Mouse (Mus musculus) cerebellum, adult 2 months (tissue): ENCODE data around the gene Acad8.

Source experiments
- CTCF ChIP-seq: fragments of 200-500 bp; IDR thresholded peaks from 2 replicates; pipeline ENCODE4 v1.5.1; 2011; ENCODE audit warnings: low read depth, mild to moderate bottlenecking, control low read depth, low read length, moderate library complexity, borderline replicate concordance; ENCODE audit not compliant: insufficient read depth
- POLR2A ChIP-seq: fragments of 200-500 bp; IDR thresholded peaks from 2 replicates; pipeline ENCODE4 v1.6.1; 2011; ENCODE audit warnings: low read length, control low read depth, borderline replicate concordance; ENCODE audit not compliant: insufficient read depth

GRCm38 (mm10) chr9:27030763-27031100 is 31.4 kb upstream of the Acad8 start:
- TF ChIP-seq CTCF (no peak), POLR2A (0 out of 2 replicates have a peak, but pooled peaks have one; percentile 51)
